Mouse (Mus musculus) embryonic facial prominence, embryonic 10.5 days (tissue): ENCODE measurements around the gene Bach2. TPM values are rescaled to one million over a fixed set of nuclear protein-coding genes. Genes with fewer than 3 reads are reported as not detected.

Experiments
- DNase-seq: peaks from one replicate; pipeline ENCODE4 v3.0.0-alpha.2; 2017; ENCODE audit warnings: low spot score
- H3K27ac ChIP-seq: fragments of 300-500 bp; sonication (generic); replicated peaks from 2 replicates; pipeline ENCODE4 v1.5.1; 2016; ENCODE audit warnings: mild to moderate bottlenecking
- H3K27me3 ChIP-seq: fragments of 300-500 bp; sonication (generic); replicated peaks from 2 replicates; pipeline ENCODE4 v1.6.1; 2016; ENCODE audit warnings: low read depth, mild to moderate bottlenecking; ENCODE audit not compliant: poor library complexity, severe bottlenecking
- H3K36me3 ChIP-seq: fragments of 300-500 bp; sonication (generic); replicated peaks from 2 replicates; pipeline ENCODE4 v1.6.1; 2016; ENCODE audit warnings: mild to moderate bottlenecking, moderate library complexity
- H3K4me1 ChIP-seq: fragments of 300-500 bp; sonication (generic); 2 replicates; pipeline ENCODE4 v1.6.1; 2016
- H3K4me3 ChIP-seq: fragments of 300-500 bp; sonication (generic); 2 replicates; pipeline ENCODE4 v1.5.1; 2016; ENCODE audit warnings: mild to moderate bottlenecking, moderate library complexity
- H3K9me3 ChIP-seq: fragments of 300-500 bp; sonication (generic); 2 replicates; pipeline ENCODE4 v1.6.1; 2016; ENCODE audit warnings: mild to moderate bottlenecking
- WGBS: fragments of 180-500 bp; shearing (Covaris S2); methylation state at CpG from one replicate; pipeline ENCODE4 v1.1.7; 2016; 5-methylcytosine and 5-hydroxymethylcytosine counted together
- polyA plus RNA-seq: library from polyadenylated mRNA; unstranded; fragments of >200 nt; fragmentation: Nextera tagmentation; extraction: Ambion mirVana; gene quantifications from 2 replicates; pipeline ENCODE4 v1.2.1, GENCODE M21; 2016

Gene Bach2
- polyA plus RNA-seq, 1 experiment from 2014 or later: 12.2 TPM

GRCm38 (mm10) chr4:32229266-32229665, 9.3 kb upstream of the Bach2 start:
- Histone ChIP-seq H3K27ac (no peak overlapping the region), H3K9me3 (no peaks in the 10 kb centered on the region), H3K27me3 (peaks cover 12% of the 10 kb centered on the region), H3K4me1 (peaks cover 13% of the 10 kb centered on the region), H3K36me3 (no peaks in the 10 kb centered on the region), H3K4me3 (no peak overlapping the region)
- 94% methylated on average over 10 of the region's 10 CpGs for WGBS
- no peak for DNase-seq

GRCm38 (mm10) chr4:32231258-32232055, 7.1 kb upstream of the Bach2 start:
- no peak for DNase-seq
- Histone ChIP-seq H3K36me3 (no peaks in the 10 kb centered on the region), H3K27ac (no peak overlapping the region), H3K4me1 (peaks cover 34% of the 10 kb centered on the region), H3K9me3 (no peaks in the 10 kb centered on the region), H3K4me3 (no peak overlapping the region), H3K27me3 (peaks cover 21% of the 10 kb centered on the region)
- WGBS: 91% methylated on average over 11 of the region's 11 CpGs

- peak; percentile 78 for DNase-seq
- no peak overlapping the region for H3K4me3 ChIP-seq
Measured at GRCm38 (mm10) chr4:32235920-32236705, 2.5 kb upstream of the Bach2 start.

GRCm38 (mm10) chr4:32238921-32239748, 531 bp downstream of the Bach2 start:
- no peaks in the 10 kb centered on the region for H3K9me3 ChIP-seq
- no peaks in the 10 kb centered on the region for H3K36me3 ChIP-seq
- peaks cover 90% of the 10 kb centered on the region for H3K4me1 ChIP-seq
- DNase-seq: peak; percentile 86
- peak overlapping the region; percentile 93 for H3K4me3 ChIP-seq
- H3K27me3 ChIP-seq: peaks cover 20% of the 10 kb centered on the region
- H3K27ac ChIP-seq: peak overlapping the region; percentile 98
- WGBS: under 1% methylated on average over 100 of the region's 100 CpGs

More at GRCm38 (mm10) chr4:32235920-32236705, 2.5 kb upstream of the Bach2 start:
- Histone ChIP-seq H3K9me3 (no peaks in the 10 kb centered on the region), H3K4me1 (peaks cover 67% of the 10 kb centered on the region), H3K27me3 (peaks cover 29% of the 10 kb centered on the region), H3K36me3 (no peaks in the 10 kb centered on the region), H3K27ac (peak overlapping the region; percentile 74)
- 42% methylated on average over 16 of the region's 16 CpGs for WGBS

- Histone ChIP-seq H3K27me3 (peaks cover 14% of the 10 kb centered on the region), H3K9me3 (no peaks in the 10 kb centered on the region), H3K4me1 (peaks cover 91% of the 10 kb centered on the region), H3K27ac (peak overlapping the region; percentile 98), H3K36me3 (peaks cover 5% of the 10 kb centered on the region), H3K4me3 (peak overlapping the region; percentile 93)
- peak; percentile 76 for DNase-seq
- under 1% methylated on average over 26 of the region's 26 CpGs for WGBS
Measured at GRCm38 (mm10) chr4:32239749-32240131, 1.1 kb downstream of the Bach2 start.

GRCm38 (mm10) chr4:32240457-32241030, 1.9 kb downstream of the Bach2 start:
- Histone ChIP-seq H3K27ac (no peak overlapping the region; the same call in 1 of the 2 replicates), H3K4me1 (peaks cover 87% of the 10 kb centered on the region), H3K36me3 (peaks cover 13% of the 10 kb centered on the region), H3K27me3 (peaks cover 11% of the 10 kb centered on the region), H3K4me3 (peak overlapping the region; percentile 93), H3K9me3 (no peaks in the 10 kb centered on the region)
- DNase-seq: no peak
- WGBS: 13% methylated on average over 9 of the region's 9 CpGs

GRCm38 (mm10) chr4:32241351-32241980, 2.9 kb downstream of the Bach2 start:
- peaks cover 11% of the 10 kb centered on the region for H3K27me3 ChIP-seq
- peaks cover 87% of the 10 kb centered on the region for H3K4me1 ChIP-seq
- peak overlapping the region; percentile 93 for H3K4me3 ChIP-seq
- no peaks in the 10 kb centered on the region for H3K9me3 ChIP-seq
- 24% methylated on average over 6 of the region's 6 CpGs for WGBS
- DNase-seq: peak; percentile 50
- H3K36me3 ChIP-seq: peaks cover 13% of the 10 kb centered on the region
- peak overlapping the region; percentile 54; the same call in 1 of the 2 replicates for H3K27ac ChIP-seq

GRCm38 (mm10) chr4:32242122-32242615, 3.6 kb downstream of the Bach2 start:
- 45% methylated on average over 6 of the region's 6 CpGs for WGBS
- Histone ChIP-seq H3K36me3 (peaks cover 13% of the 10 kb centered on the region), H3K27ac (peak overlapping the region; percentile 54), H3K9me3 (no peaks in the 10 kb centered on the region), H3K4me3 (peak overlapping the region; percentile 32; the same call in 1 of the 2 replicates), H3K27me3 (peaks cover 9% of the 10 kb centered on the region), H3K4me1 (peaks cover 87% of the 10 kb centered on the region)
- no peak for DNase-seq

- peak; percentile 62 for DNase-seq
- 31% methylated on average over 10 of the region's 10 CpGs for WGBS
- no peaks in the 10 kb centered on the region for H3K9me3 ChIP-seq
- 0 out of 2 replicates have a peak overlapping the region, but pooled peaks have one; percentile 21 for H3K4me3 ChIP-seq
- H3K27ac ChIP-seq: 0 out of 2 replicates have a peak overlapping the region, but pooled peaks have one; percentile 30
- H3K4me1 ChIP-seq: peaks cover 88% of the 10 kb centered on the region
- peaks cover 13% of the 10 kb centered on the region for H3K36me3 ChIP-seq
- peaks cover 2% of the 10 kb centered on the region for H3K27me3 ChIP-seq
Measured at GRCm38 (mm10) chr4:32243458-32243857, 4.9 kb downstream of the Bach2 start.

- peaks cover 13% of the 10 kb centered on the region for H3K36me3 ChIP-seq
- no peak overlapping the region for H3K4me3 ChIP-seq
- peak; percentile 51 for DNase-seq
- peak overlapping the region; percentile 73 for H3K27ac ChIP-seq
- H3K4me1 ChIP-seq: peaks cover 96% of the 10 kb centered on the region
- 57% methylated on average over 18 of the region's 18 CpGs for WGBS
- H3K9me3 ChIP-seq: no peaks in the 10 kb centered on the region
- peaks cover 2% of the 10 kb centered on the region for H3K27me3 ChIP-seq
Measured at GRCm38 (mm10) chr4:32244092-32244745, 5.6 kb downstream of the Bach2 start.

- no peak for DNase-seq
- Histone ChIP-seq H3K27ac (no peak overlapping the region), H3K9me3 (no peaks in the 10 kb centered on the region), H3K27me3 (peaks cover 2% of the 10 kb centered on the region), H3K4me1 (peaks cover 96% of the 10 kb centered on the region), H3K4me3 (no peak overlapping the region), H3K36me3 (peaks cover 13% of the 10 kb centered on the region)
- WGBS: 86% methylated on average over 6 of the region's 6 CpGs
Measured at GRCm38 (mm10) chr4:32245586-32245985, 7.0 kb downstream of the Bach2 start.
